24 mouse cellular contexts compared by ENCODE assay signal in the genomic region with DNA sequence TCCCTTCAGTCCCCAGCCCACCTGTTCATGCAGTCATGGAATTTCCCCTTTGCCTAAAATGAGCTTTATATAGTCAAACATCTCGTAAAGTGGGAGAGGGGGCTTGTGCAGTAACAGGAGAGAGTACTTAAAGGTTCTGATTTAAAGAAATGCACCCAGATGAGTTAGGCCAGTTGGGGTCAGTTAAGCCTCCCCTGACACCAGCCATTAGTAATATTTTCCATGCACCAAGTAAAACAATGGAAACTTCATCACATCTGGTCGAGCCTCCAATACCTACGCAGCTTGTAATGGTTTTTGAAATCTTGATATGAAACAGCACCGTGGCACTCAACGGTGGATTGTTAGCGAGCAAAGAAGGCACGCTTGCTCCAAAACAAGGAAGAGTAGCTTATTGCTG.
"Had no signal": no experiment of that assay in that cellular context is flagged by ENCODE, and none has a peak within 500 bp of the region (broad histone marks: within the 10 kb centered on the region; RNA-seq: fewer than 3 reads in every experiment).

No protein-coding gene starts in this region.

- ATAC-seq: intestine, postnatal 0 days; liver, postnatal 0 days; midbrain, embryonic 15.5 days had no signal

- H3K4me3 ChIP-seq: layer of hippocampus, adult 2 months; lung, embryonic 15.5 days; megakaryocyte, embryonic 14.5 days; midbrain, embryonic 10.5 days; midbrain, embryonic 15.5 days; neural tube, embryonic 12.5 days; neural tube, embryonic 15.5 days had no signal

- H3K27ac ChIP-seq: kidney, postnatal 0 days; layer of hippocampus, adult 2 months; liver, embryonic 14.5 days; lung, embryonic 15.5 days; midbrain, embryonic 10.5 days; midbrain, embryonic 15.5 days; neural tube, embryonic 12.5 days; neural tube, embryonic 15.5 days; stomach, postnatal 0 days had no signal

- DNase-seq: kidney, adult 2 months; kidney, postnatal 25 days; layer of hippocampus, adult 9-11 months; liver, postnatal 0 days; lung, postnatal 10 days; lung, postnatal 36 days; right cerebral cortex, adult 18-20 months; right cerebral cortex, postnatal 14 days; right cerebral cortex, postnatal 4 days; thymus, adult 2 months; thymus, postnatal 14 days; thymus, postnatal 4 days had no signal

- H3K36me3 ChIP-seq: lung, embryonic 15.5 days; midbrain, embryonic 10.5 days; midbrain, embryonic 15.5 days; neural tube, embryonic 12.5 days; neural tube, embryonic 15.5 days had no signal

- H3K4me1 ChIP-seq: lung, embryonic 15.5 days; megakaryocyte, embryonic 14.5 days; midbrain, embryonic 15.5 days; neural tube, embryonic 12.5 days; neural tube, embryonic 15.5 days had no signal

- H3K4me2 ChIP-seq: liver, embryonic 11.5 days; lung, embryonic 15.5 days; midbrain, embryonic 15.5 days; neural tube, embryonic 12.5 days; neural tube, embryonic 15.5 days had no signal

- H3K9ac ChIP-seq: liver, embryonic 14.5 days; liver, postnatal 0 days; lung, embryonic 15.5 days; midbrain, embryonic 15.5 days; neural tube, embryonic 12.5 days; neural tube, embryonic 15.5 days had no signal

- H3K27me3 ChIP-seq: lung, embryonic 15.5 days; megakaryocyte, embryonic 14.5 days; midbrain, embryonic 15.5 days; neural tube, embryonic 12.5 days; neural tube, embryonic 15.5 days had no signal

- H3K9me3 ChIP-seq: lung, embryonic 15.5 days; megakaryocyte, embryonic 14.5 days; midbrain, embryonic 10.5 days; midbrain, embryonic 15.5 days; neural tube, embryonic 12.5 days; neural tube, embryonic 15.5 days had no signal
